Mouse (Mus musculus): ENCODE data around the gene Ptbp1. TPM values are rescaled to one million over a fixed set of nuclear protein-coding genes. Genes with fewer than 3 reads are reported as not detected.

The Ptbp1 gene
- polyA plus RNA-seq, 1 experiment from 2014 or later = 141 TPM

- Histone ChIP-seq H3K4me1 (replicated peaks; ENCODE audit: control insufficient read depth, insufficient read depth, low read length) (peaks cover 4% of the 10 kb centered on the region; the same call in 1 of the 2 replicates), H3K9me3 (ENCODE audit: control insufficient read depth, low read length) (no peaks in the 10 kb centered on the region), H3K27ac (ENCODE audit: low read depth, low read length) (no peak overlapping the region), H3K4me2 (replicated peaks; ENCODE audit: low read depth, low read length) (no peak overlapping the region), H3K4me3 (ENCODE audit: low read depth, low read length) (no peak overlapping the region), H3K36me3 (ENCODE audit: control insufficient read depth, insufficient read depth, low read length) (peaks cover 4% of the 10 kb centered on the region), H3K27me3 (ENCODE audit: control insufficient read depth, insufficient read depth, low read length) (no peaks in the 10 kb centered on the region), H3K9ac (ENCODE audit: low read depth, low read length) (no peak overlapping the region)
- DNase-seq (ENCODE audit: low spot score) (no peak), ATAC-seq (ENCODE audit: low FRiP score) (no peak)
- WGBS = 78% methylated on average over 6 of the region's 6 CpGs
Observed at GRCm38 (mm10) chr10:79824413-79824812, 29.8 kb upstream of the Ptbp1 start.

GRCm38 (mm10) chr10:79831583-79831982 is 22.6 kb upstream of the Ptbp1 start:
- DNase-seq (ENCODE audit: low spot score) (no peak), ATAC-seq (ENCODE audit: low FRiP score) (no peak)
- no peak overlapping the region for H3K4me3 ChIP-seq (ENCODE audit: low read depth, low read length)
- no peaks in the 10 kb centered on the region for H3K9me3 ChIP-seq (ENCODE audit: control insufficient read depth, low read length)
- 82% methylated on average over 3 of the region's 3 CpGs for WGBS
- no peaks in the 10 kb centered on the region for H3K36me3 ChIP-seq (ENCODE audit: control insufficient read depth, insufficient read depth, low read length)
- H3K4me2 ChIP-seq (replicated peaks; ENCODE audit: low read depth, low read length) = no peak overlapping the region
- no peaks in the 10 kb centered on the region for H3K27me3 ChIP-seq (ENCODE audit: control insufficient read depth, insufficient read depth, low read length)
- H3K9ac ChIP-seq (ENCODE audit: low read depth, low read length) = no peak overlapping the region
- no peak overlapping the region for H3K27ac ChIP-seq (ENCODE audit: low read depth, low read length)
- H3K4me1 ChIP-seq (replicated peaks; ENCODE audit: control insufficient read depth, insufficient read depth, low read length) = no peaks in the 10 kb centered on the region

- no peak overlapping the region for H3K27ac ChIP-seq (ENCODE audit: low read depth, low read length)
- ATAC-seq (ENCODE audit: low FRiP score) (no peak), DNase-seq (ENCODE audit: low spot score) (no peak)
- no peaks in the 10 kb centered on the region for H3K4me1 ChIP-seq (replicated peaks; ENCODE audit: control insufficient read depth, insufficient read depth, low read length)
- H3K9ac ChIP-seq (ENCODE audit: low read depth, low read length) = no peak overlapping the region
- H3K9me3 ChIP-seq (ENCODE audit: control insufficient read depth, low read length) = no peaks in the 10 kb centered on the region
- WGBS = 84% methylated on average over 7 of the region's 7 CpGs
- H3K36me3 ChIP-seq (ENCODE audit: control insufficient read depth, insufficient read depth, low read length) = no peaks in the 10 kb centered on the region
- no peaks in the 10 kb centered on the region for H3K27me3 ChIP-seq (ENCODE audit: control insufficient read depth, insufficient read depth, low read length)
- H3K4me2 ChIP-seq (replicated peaks; ENCODE audit: low read depth, low read length) = no peak overlapping the region
- H3K4me3 ChIP-seq (ENCODE audit: low read depth, low read length) = no peak overlapping the region
Observed at GRCm38 (mm10) chr10:79832026-79832785, 22.0 kb upstream of the Ptbp1 start.

GRCm38 (mm10) chr10:79832786-79833181 is 21.4 kb upstream of the Ptbp1 start:
- ATAC-seq (ENCODE audit: low FRiP score) = no peak
- Histone ChIP-seq H3K4me3 (ENCODE audit: low read depth, low read length) (no peak overlapping the region), H3K27me3 (ENCODE audit: control insufficient read depth, insufficient read depth, low read length) (no peaks in the 10 kb centered on the region), H3K9ac (ENCODE audit: low read depth, low read length) (no peak overlapping the region), H3K4me2 (replicated peaks; ENCODE audit: low read depth, low read length) (no peak overlapping the region), H3K36me3 (ENCODE audit: control insufficient read depth, insufficient read depth, low read length) (no peaks in the 10 kb centered on the region), H3K9me3 (ENCODE audit: control insufficient read depth, low read length) (no peaks in the 10 kb centered on the region), H3K27ac (ENCODE audit: low read depth, low read length) (no peak overlapping the region), H3K4me1 (replicated peaks; ENCODE audit: control insufficient read depth, insufficient read depth, low read length) (no peaks in the 10 kb centered on the region)
- DNase-seq (ENCODE audit: low spot score) = no peak
- 71% methylated on average over 9 of the region's 9 CpGs for WGBS

- WGBS = 25% methylated on average over 9 of the region's 9 CpGs
- peak; percentile 87 for DNase-seq (ENCODE audit: low spot score)
- Histone ChIP-seq H3K27me3 (ENCODE audit: control insufficient read depth, insufficient read depth, low read length) (no peaks in the 10 kb centered on the region), H3K36me3 (ENCODE audit: control insufficient read depth, insufficient read depth, low read length) (no peaks in the 10 kb centered on the region), H3K9ac (ENCODE audit: low read depth, low read length) (no peak overlapping the region), H3K4me1 (replicated peaks; ENCODE audit: control insufficient read depth, insufficient read depth, low read length) (no peaks in the 10 kb centered on the region), H3K4me3 (ENCODE audit: low read depth, low read length) (no peak overlapping the region), H3K27ac (ENCODE audit: low read depth, low read length) (no peak overlapping the region), H3K4me2 (replicated peaks; ENCODE audit: low read depth, low read length) (no peak overlapping the region), H3K9me3 (ENCODE audit: control insufficient read depth, low read length) (no peaks in the 10 kb centered on the region)
- peak; percentile 59; the same call in 1 of the 2 replicates for ATAC-seq (ENCODE audit: low FRiP score)
Observed at GRCm38 (mm10) chr10:79834769-79835398, 19.3 kb upstream of the Ptbp1 start.

GRCm38 (mm10) chr10:79836918-79837317 is 17.3 kb upstream of the Ptbp1 start:
- DNase-seq (ENCODE audit: low spot score) (no peak), ATAC-seq (ENCODE audit: low FRiP score) (no peak)
- H3K4me1 ChIP-seq (replicated peaks; ENCODE audit: control insufficient read depth, insufficient read depth, low read length) = no peaks in the 10 kb centered on the region
- H3K4me2 ChIP-seq (replicated peaks; ENCODE audit: low read depth, low read length) = no peak overlapping the region
- H3K4me3 ChIP-seq (ENCODE audit: low read depth, low read length) = no peak overlapping the region
- H3K9me3 ChIP-seq (ENCODE audit: control insufficient read depth, low read length) = no peaks in the 10 kb centered on the region
- H3K27ac ChIP-seq (ENCODE audit: low read depth, low read length) = no peak overlapping the region
- H3K36me3 ChIP-seq (ENCODE audit: control insufficient read depth, insufficient read depth, low read length) = no peaks in the 10 kb centered on the region
- no peaks in the 10 kb centered on the region for H3K27me3 ChIP-seq (ENCODE audit: control insufficient read depth, insufficient read depth, low read length)
- WGBS = 96% methylated on average over 3 of the region's 3 CpGs
- H3K9ac ChIP-seq (ENCODE audit: low read depth, low read length) = no peak overlapping the region

GRCm38 (mm10) chr10:79838151-79838550 is 16.1 kb upstream of the Ptbp1 start:
- no peaks in the 10 kb centered on the region for H3K9me3 ChIP-seq (ENCODE audit: control insufficient read depth, low read length)
- H3K4me3 ChIP-seq (ENCODE audit: low read depth, low read length) = no peak overlapping the region
- no peaks in the 10 kb centered on the region for H3K27me3 ChIP-seq (ENCODE audit: control insufficient read depth, insufficient read depth, low read length)
- no peak overlapping the region for H3K27ac ChIP-seq (ENCODE audit: low read depth, low read length)
- no peak for ATAC-seq (ENCODE audit: low FRiP score)
- no peaks in the 10 kb centered on the region for H3K4me1 ChIP-seq (replicated peaks; ENCODE audit: control insufficient read depth, insufficient read depth, low read length)
- H3K36me3 ChIP-seq (ENCODE audit: control insufficient read depth, insufficient read depth, low read length) = no peaks in the 10 kb centered on the region
- H3K9ac ChIP-seq (ENCODE audit: low read depth, low read length) = no peak overlapping the region
- WGBS = 80% methylated on average over 2 of the region's 2 CpGs
- H3K4me2 ChIP-seq (replicated peaks; ENCODE audit: low read depth, low read length) = no peak overlapping the region
- no peak for DNase-seq (ENCODE audit: low spot score)

GRCm38 (mm10) chr10:79840091-79840490 is 14.1 kb upstream of the Ptbp1 start:
- Histone ChIP-seq H3K4me1 (replicated peaks; ENCODE audit: control insufficient read depth, insufficient read depth, low read length) (no peaks in the 10 kb centered on the region), H3K9me3 (ENCODE audit: control insufficient read depth, low read length) (no peaks in the 10 kb centered on the region), H3K27me3 (ENCODE audit: control insufficient read depth, insufficient read depth, low read length) (no peaks in the 10 kb centered on the region), H3K4me2 (replicated peaks; ENCODE audit: low read depth, low read length) (no peak overlapping the region), H3K27ac (ENCODE audit: low read depth, low read length) (no peak overlapping the region), H3K36me3 (ENCODE audit: control insufficient read depth, insufficient read depth, low read length) (no peaks in the 10 kb centered on the region), H3K9ac (ENCODE audit: low read depth, low read length) (no peak overlapping the region), H3K4me3 (ENCODE audit: low read depth, low read length) (no peak overlapping the region)
- no peak for ATAC-seq (ENCODE audit: low FRiP score)
- DNase-seq (ENCODE audit: low spot score) = no peak
- WGBS = 84% methylated on average over 3 of the region's 3 CpGs
